Mouse (Mus musculus) cerebellum, postnatal 14 days (tissue): ENCODE measurements around the gene Cactin.
A peak's percentile ranks its signal among the peaks of the same experiment; 100 is the strongest.

Experiments used
- DNase-seq, 2 experiments: peaks; one replicate each; pipeline ENCODE4 v3.0.0; 2021; ENCODE audit warnings: mixed read lengths in 2 of 2

Cactin gene

GRCm38 (mm10) chr10:81319741-81320549 is 958 bp upstream of the Cactin start:
- DNase-seq = peak in 1 of 2 experiments; percentile 50

- no peak for DNase-seq
Observed at GRCm38 (mm10) chr10:81321436-81321835, 533 bp downstream of the Cactin start.

GRCm38 (mm10) chr10:81322444-81322843 is 1.5 kb downstream of the Cactin start:
- peak in 1 of 2 experiments; percentile 57 for DNase-seq

GRCm38 (mm10) chr10:81323141-81323775 is 2.4 kb downstream of the Cactin start:
- DNase-seq = no peak

- DNase-seq = no peak
Observed at GRCm38 (mm10) chr10:81323791-81324530, 3.1 kb downstream of the Cactin start.

GRCm38 (mm10) chr10:81325176-81325575 is 4.3 kb downstream of the Cactin start:
- no peak for DNase-seq

GRCm38 (mm10) chr10:81325781-81326180 is 4.9 kb downstream of the Cactin start:
- DNase-seq = no peak

GRCm38 (mm10) chr10:81326858-81327257 is 6.0 kb downstream of the Cactin start:
- DNase-seq = no peak

GRCm38 (mm10) chr10:81327959-81328358 is 7.1 kb downstream of the Cactin start:
- no peak for DNase-seq

GRCm38 (mm10) chr10:81328386-81328785 is 7.5 kb downstream of the Cactin start, which contains the start of gene Tbxa2r:
Gene Tbxa2r, plus strand, starts transcription at chr10:81328731.
- no peak for DNase-seq

- no peak for DNase-seq
Observed at GRCm38 (mm10) chr10:81329194-81329975, 8.5 kb downstream of the Cactin start.

GRCm38 (mm10) chr10:81330007-81330406 is 9.1 kb downstream of the Cactin start:
- no peak for DNase-seq

GRCm38 (mm10) chr10:81332277-81332676 is 11.4 kb downstream of the Cactin start:
- DNase-seq = no peak

- DNase-seq = no peak
Observed at GRCm38 (mm10) chr10:81334324-81334723, 13.4 kb downstream of the Cactin start.

GRCm38 (mm10) chr10:81335393-81336340 is 14.8 kb downstream of the Cactin start:
- DNase-seq = peak in 1 of 2 experiments; percentile 53

GRCm38 (mm10) chr10:81336558-81336957 is 15.7 kb downstream of the Cactin start:
- no peak for DNase-seq

GRCm38 (mm10) chr10:81340551-81341332 is 19.8 kb downstream of the Cactin start:
- DNase-seq = no peak

GRCm38 (mm10) chr10:81341333-81341949 is 20.5 kb downstream of the Cactin start:
- DNase-seq = peak; percentile 77 to 86

- no peak for DNase-seq
Observed at GRCm38 (mm10) chr10:81342686-81343505, 22.0 kb downstream of the Cactin start, which contains the start of gene Gipc3. Gene Gipc3, minus strand, starts transcription at chr10:81343266.
